Mouse (Mus musculus) spleen, adult 18-20 months (tissue): Measurements from ENCODE around the gene Ada.
"Not testable (repeated sequence)": the region's sequence is repeated elsewhere in the genome, so short reads cannot be mapped to it uniquely, and the experiment has no call there.

Experiments
- DNase-seq, 2 experiments: peaks; one replicate each; pipeline ENCODE4 v3.0.0; 2022; ENCODE audit warnings: mixed read lengths in 2 of 2

The Ada gene

GRCm38 (mm10) chr2:163693716-163694314, 56.2 kb downstream of the Ada start:
- no peak for DNase-seq

- DNase-seq: no peak
Measured at GRCm38 (mm10) chr2:163692873-163693612, 57.0 kb downstream of the Ada start.

GRCm38 (mm10) chr2:163691846-163692605, 58.0 kb downstream of the Ada start:
- DNase-seq: no peak

- no peak for DNase-seq
Measured at GRCm38 (mm10) chr2:163690409-163691304, 59.4 kb downstream of the Ada start.

- no peak for DNase-seq
Measured at GRCm38 (mm10) chr2:163689771-163690170, 60.3 kb downstream of the Ada start.

- DNase-seq: not testable (repeated sequence)
Measured at GRCm38 (mm10) chr2:163688377-163688776, 61.7 kb downstream of the Ada start.

- DNase-seq: no peak
Measured at GRCm38 (mm10) chr2:163686886-163687285, 63.2 kb downstream of the Ada start.

GRCm38 (mm10) chr2:163686233-163686632, 63.8 kb downstream of the Ada start:
- no peak for DNase-seq

GRCm38 (mm10) chr2:163685761-163686200, 64.3 kb downstream of the Ada start:
- DNase-seq: no peak

GRCm38 (mm10) chr2:163685287-163685686, 64.8 kb downstream of the Ada start:
- DNase-seq: no peak

- no peak for DNase-seq
Measured at GRCm38 (mm10) chr2:163682344-163682743, 67.7 kb downstream of the Ada start.

- no peak for DNase-seq
Measured at GRCm38 (mm10) chr2:163676745-163677144, 73.3 kb downstream of the Ada start.
